Mouse (Mus musculus): ENCODE measurements around the gene Galnt6.

GRCm38 (mm10) chr15:100694406-100694805 is 34.8 kb downstream of the Galnt6 start:
- TF ChIP-seq CTCF (IDR thresholded peaks at IDR 0.05) (no peak), EP300 (IDR thresholded peaks at IDR 0.05) (no peak)
